Mouse (Mus musculus) E14TG2a.4 (cell line): Measurements from ENCODE around the gene Cldn4.

ENCODE experiments used
- CTCF ChIP-seq: conservative IDR thresholded peaks from 2 replicates; pipeline ENCODE4 v1.5.1; 2014; ENCODE audit warnings: low read length
- NANOG ChIP-seq: IDR thresholded peaks from 2 replicates; pipeline ENCODE4 v1.6.1; 2014; ENCODE audit warnings: borderline replicate concordance, low read length, mixed read lengths
- POU5F1 ChIP-seq: IDR thresholded peaks from 2 replicates; pipeline ENCODE4 v1.6.1; 2014; ENCODE audit warnings: low read length, borderline replicate concordance

DNA sequence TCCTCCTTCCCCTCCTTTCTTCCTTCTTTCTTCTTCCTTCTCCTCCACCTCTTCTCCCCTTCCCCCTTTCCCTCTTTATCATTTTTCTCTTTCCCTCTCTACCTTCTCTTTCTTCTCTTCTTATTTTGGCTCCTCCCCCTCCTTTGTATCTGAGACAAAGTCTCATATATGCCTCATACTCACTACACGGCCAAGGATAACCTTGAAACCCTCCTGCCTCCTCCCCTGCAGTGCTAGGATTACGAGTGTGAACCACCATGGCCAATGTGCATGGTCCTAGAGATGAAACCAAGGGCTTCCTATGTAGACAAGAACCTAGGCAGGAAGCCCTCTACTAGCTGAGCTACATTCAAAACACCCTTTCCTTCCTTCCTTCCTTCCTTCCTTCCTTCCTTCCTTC is 28.2 kb upstream of the Cldn4 start:
- TF ChIP-seq CTCF (no peak), POU5F1 (no peak), NANOG (no peak)
